Mouse (Mus musculus): ENCODE data around the gene Zfp408.
"Not testable (repeated sequence)": the region's sequence is repeated elsewhere in the genome, so short reads cannot be mapped to it uniquely, and the experiment has no call there.

Gene Zfp408

GRCm38 (mm10) chr2:91650360-91650995, 887 bp upstream of the Zfp408 start:
- no peak for DNase-seq

- no peak for DNase-seq
Observed at GRCm38 (mm10) chr2:91649152-91649551, 439 bp downstream of the Zfp408 start.

DNA sequence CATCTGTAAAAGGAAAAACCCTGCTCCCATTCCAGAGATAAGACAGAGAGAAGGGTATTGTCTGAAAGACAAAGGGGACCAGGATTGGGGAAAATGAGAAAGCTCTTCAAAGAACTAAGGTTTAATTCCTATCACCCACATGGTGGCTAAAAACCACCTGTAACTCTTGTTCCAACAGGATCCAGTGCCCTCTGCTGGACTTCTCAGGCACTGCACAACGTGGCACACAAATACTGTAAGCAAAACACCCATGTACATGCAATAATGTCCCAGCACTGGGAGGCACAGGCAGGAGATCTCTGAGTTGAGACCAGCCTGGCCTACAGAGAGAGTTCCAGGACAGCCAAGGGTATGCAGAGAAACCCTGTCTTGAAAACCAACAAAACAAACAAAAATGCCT, 2.9 kb downstream of the Zfp408 start:
- DNase-seq, result peak in 1 of 2 experiments; percentile 58

GRCm38 (mm10) chr2:91645811-91646210, 3.8 kb downstream of the Zfp408 start:
- DNase-seq, result no peak

DNA sequence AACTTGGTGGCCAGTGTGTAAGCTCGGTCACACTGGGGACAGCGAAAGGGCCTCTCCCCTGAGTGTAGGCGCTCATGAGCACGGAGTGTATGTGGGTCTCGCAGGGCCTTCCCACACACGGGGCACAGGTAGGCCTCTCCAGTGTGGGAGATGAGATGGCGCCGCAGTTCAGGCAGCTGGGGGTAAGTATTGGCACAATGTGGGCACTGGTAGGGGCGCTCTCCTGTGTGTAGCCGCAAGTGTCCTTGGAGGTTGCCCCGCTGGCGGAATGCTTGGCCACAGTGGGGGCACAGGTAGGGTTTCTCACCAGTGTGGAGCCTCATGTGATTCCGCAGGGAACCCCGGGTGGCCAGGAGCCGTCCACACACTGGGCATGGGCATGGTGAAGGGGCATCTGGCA, 4.2 kb downstream of the Zfp408 start:
- DNase-seq, result no peak

DNA sequence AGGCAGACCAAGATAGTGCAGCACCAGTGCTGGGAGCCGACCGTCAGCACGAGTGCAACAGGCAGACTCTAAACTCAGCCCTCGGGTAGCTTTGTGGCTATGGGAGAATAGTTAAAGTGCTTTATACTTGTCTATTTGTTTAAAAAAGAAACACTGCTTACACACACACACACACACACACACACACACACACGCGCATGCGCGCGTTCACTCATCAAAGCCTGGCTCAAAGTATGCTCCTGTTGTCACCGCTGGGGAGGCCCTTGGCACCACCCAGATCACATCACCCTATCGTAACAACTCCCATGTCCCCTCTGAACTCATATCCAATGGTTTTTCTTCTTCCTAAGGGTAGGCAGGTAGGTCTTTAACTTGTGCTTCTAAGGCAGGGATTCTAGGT, 5.6 kb downstream of the Zfp408 start:
- DNase-seq, result no peak

DNA sequence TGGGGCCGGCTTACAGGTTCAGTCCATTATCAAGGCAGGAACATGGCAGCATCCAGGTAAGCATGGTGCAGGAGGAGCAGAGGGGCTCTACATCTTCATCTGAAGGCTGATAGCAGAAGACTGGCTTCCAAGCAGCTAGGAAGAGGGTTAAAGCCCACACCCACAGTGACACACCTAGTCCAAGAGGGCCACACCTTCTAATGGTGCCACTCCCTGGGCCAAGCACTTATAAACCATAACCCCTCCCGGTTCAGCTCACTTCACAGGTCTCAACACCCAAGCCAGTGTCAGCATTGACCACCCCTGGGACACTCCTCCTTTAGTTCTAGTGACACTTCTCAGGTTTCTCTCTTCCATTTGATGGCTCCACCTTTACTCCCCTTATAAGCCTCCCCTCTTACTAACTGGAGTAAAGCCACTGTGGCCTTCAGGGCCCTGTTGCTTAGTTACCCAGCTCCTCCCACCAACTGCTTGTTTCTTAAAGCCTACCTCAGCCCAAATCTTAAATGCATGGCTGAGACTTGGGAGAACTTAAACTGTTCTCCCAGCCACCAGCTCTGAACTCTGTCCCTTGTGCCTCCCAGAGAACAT, 6.7 kb downstream of the Zfp408 start:
- DNase-seq, result no peak

DNA sequence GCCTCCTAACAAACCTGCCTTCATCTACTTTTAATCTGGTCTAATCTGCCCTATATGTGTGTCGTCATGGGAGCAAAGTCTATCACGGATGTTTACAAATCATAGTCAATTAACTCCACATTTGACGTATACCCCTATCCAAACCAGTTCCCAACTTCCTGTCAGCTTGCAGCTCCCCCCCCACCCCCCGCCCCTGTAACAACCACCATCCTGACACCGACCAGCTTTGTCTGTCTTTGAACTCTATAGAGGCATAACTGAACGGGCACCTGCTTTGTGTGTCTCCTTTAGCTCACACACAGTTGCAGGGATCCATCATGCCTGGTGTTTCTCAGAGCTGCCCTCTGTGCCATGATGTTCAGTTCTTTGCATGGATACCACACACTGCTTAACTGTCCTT, 10.7 kb downstream of the Zfp408 start:
- no peak for DNase-seq

DNA sequence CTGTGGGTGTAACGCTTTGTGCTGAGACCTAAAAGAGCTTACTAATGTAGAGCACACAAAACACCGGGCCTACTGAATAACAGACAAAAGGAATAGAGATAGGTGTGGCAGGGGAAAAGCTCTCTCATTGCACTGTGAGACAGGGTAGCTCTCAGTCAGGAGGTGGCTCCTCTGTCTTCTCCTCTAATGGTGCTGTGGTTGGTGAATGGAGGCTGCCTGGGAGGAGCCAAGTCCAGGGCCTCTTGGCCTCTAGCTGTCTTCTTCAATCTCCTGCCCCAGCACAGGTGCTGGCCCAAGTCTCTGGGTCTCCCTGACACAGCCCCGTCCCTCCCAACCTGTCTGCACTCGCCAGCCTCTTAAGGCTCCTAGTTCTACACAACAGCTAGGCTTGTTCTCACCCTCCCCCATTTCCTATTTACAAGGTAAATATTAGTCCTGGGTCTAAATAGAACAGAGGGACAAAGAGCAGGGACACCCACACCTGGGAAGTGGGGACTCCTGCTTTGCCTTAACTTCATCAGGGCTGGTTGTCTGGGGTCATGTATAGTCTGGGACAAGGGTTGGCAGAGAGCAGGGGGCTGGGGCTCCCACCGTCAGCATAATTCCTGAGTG, 12.8 kb downstream of the Zfp408 start:
- DNase-seq, result no peak

- DNase-seq, result no peak
Observed at GRCm38 (mm10) chr2:91636229-91636628, 13.4 kb downstream of the Zfp408 start, which contains the start of gene F2. Gene F2 (minus strand): TSS chr2:91636414.

- DNase-seq, result no peak
Observed at GRCm38 (mm10) chr2:91635486-91635885, 14.1 kb downstream of the Zfp408 start.

GRCm38 (mm10) chr2:91634841-91635240, 14.8 kb downstream of the Zfp408 start:
- no peak for DNase-seq

- no peak for DNase-seq
Observed at GRCm38 (mm10) chr2:91633334-91633977, 16.1 kb downstream of the Zfp408 start.

DNA sequence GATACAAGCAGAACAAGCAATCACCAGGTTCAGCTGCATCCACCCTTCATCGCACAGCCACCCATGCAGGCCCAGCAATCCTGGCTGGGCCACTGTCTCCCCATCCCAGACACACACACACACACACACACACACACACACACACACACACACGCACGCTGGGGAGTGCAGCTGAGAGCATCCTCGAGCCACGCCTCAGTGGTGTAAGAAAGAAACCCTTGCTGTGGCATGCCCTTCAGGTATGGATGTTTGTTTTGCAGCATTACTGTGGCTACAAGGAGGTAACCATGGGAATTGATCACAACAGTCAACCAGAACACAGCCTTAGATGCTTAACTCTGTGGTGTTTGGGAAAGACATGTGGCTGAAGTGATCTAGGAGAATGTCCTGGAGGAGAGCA, 17.3 kb downstream of the Zfp408 start:
- no peak for DNase-seq

DNA sequence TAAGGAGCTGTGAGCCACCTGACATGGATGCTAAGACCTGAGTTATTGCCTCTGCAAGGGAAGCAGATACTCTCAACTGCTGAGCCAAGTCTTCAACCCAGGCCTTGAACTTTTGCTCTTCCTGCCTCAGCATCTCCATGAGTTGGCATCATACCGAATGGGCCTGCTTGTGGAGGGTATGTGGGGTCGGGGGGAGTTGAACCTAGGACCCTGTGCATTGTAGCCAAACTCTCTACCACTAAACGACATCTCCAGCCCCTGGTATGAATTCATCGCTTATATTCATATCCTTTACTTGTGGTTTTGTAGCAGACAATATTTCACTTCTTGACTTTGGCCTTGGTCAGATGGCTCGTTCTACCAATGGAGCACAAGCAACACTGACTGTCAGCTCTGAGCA, 17.8 kb downstream of the Zfp408 start:
- no peak for DNase-seq

DNA sequence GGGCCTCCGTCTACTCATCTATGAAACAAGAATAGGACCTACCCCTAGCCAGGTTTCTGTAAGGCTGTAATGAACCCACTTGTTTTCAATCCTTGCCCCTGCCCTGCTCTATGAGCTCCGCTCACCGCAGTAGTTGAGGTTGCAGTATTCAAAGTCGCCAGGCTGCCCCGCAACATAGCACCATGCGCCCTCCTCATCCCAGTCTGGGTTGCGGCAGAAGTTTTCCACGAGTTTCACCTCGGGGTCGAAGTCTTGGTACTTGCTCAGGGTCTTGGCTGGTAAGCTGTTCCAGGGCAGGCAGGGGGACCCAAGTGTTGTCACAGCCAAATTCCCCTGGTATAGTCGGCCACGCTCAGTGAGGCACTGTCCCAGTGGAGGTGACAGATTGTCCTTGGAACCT, 19.2 kb downstream of the Zfp408 start:
- no peak for DNase-seq

- no peak for DNase-seq
Observed at GRCm38 (mm10) chr2:91629682-91630081, 19.9 kb downstream of the Zfp408 start.

- no peak for DNase-seq
Observed at GRCm38 (mm10) chr2:91628171-91628570, 21.4 kb downstream of the Zfp408 start.

DNA sequence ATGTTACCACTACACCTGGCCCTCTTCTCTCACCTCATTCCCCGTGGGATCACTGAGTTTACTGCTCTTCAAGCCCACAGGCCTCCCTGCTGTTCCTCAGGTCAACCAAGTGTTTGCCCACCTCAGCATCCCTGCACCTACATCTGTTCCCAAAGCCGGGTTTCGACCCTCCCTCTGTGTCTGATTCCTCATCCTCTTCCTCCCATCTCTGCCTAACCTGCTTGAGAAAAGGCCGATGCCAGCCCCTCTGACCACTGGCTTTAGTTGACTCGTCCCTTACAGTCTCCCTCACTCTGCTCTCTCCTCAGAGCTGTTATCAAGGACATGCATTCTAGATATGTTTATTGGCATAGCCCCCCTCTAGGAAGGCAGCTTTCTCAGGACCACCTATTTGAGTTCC, 22.1 kb downstream of the Zfp408 start:
- DNase-seq, result no peak

DNA sequence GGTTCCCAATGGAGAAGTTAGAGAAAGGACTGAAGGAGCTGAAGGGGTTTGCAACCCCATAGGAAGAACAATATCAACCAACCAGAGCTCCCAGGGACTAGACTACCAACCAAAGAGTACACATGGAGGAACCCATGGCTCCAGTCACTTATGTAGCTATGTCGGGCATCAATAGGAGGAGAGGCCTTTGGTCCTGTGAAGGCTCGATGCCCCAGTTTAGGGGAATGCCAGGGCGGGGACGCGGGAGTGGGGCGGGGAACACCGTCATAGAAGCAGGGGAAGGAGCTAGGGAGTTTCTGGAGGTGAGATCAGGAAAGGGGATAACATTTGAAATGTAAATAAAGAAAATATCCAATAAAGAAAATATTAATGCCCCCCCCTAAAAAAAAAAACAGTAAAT, 26.2 kb downstream of the Zfp408 start:
- not testable (repeated sequence) for DNase-seq

GRCm38 (mm10) chr2:91622356-91622755, 27.2 kb downstream of the Zfp408 start:
- no peak for DNase-seq

DNA sequence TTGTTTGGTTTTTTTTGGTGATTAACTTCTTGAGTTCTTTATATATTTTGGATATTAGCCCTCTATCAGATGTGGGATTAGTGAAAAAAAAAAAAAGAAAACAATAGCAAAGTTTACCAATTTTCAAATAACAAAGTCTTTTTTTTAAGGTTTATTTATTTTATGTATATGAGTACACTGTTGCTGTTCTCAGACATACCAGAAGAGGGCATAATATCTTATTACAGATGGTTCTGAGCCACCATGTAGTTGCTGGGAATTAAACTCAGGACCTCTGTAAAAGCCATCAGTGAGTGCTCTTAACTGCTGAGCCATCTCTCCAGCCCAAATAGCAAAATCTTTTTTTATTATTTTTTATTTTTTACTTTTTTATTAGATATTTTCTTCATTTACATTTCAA, 40.2 kb downstream of the Zfp408 start:
- DNase-seq, result not testable (repeated sequence)

GRCm38 (mm10) chr2:91602389-91602788, 47.2 kb downstream of the Zfp408 start:
- DNase-seq, result no peak

DNA sequence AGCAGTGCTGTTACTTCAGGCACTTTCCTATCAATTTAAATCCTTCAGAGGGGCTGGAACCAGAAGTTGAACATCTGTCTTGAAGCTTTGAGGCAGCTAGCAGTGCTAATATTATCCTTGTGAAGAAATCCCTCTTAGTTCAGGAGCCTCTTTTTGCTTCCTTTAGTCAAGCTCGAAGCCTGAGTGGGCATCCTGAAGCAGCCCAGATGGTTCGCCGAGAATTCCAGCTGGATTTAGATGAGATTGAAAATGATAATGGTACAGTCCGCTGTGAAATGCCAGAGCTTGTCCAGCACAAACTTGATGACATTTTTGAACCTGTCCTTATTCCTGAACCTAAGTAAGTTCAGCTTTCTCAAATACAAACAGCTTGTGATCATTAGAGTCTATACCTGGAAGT, 49.1 kb downstream of the Zfp408 start:
- no peak for DNase-seq

Data from lung, postnatal 4 days (tissue).